Mouse (Mus musculus) liver, embryonic 13.5 days (tissue): Measurements from ENCODE around the gene Bcl2. TPM values are rescaled to one million over a fixed set of nuclear protein-coding genes. Genes with fewer than 3 reads are reported as not detected.

Experiments
- ATAC-seq: fragments of 200-750 bp; cut with Nextera tagmentation; 2 replicates; pipeline ENCODE4 v1.8.0; 2017; ENCODE audit warnings: low read depth, mild to moderate bottlenecking, moderate number of reproducible peaks, moderate library complexity
- DNase-seq: peaks from one replicate; pipeline ENCODE4 v3.0.0; 2022
- H3K27ac ChIP-seq: fragments of 300-500 bp; sonication (generic); 2 replicates; pipeline ENCODE4 v1.5.1; 2015; ENCODE audit warnings: moderate library complexity, mild to moderate bottlenecking, inconsistent platforms
- H3K27me3 ChIP-seq: fragments of 300-500 bp; sonication (generic); 2 replicates; pipeline ENCODE4 v1.6.1; 2015; ENCODE audit warnings: mild to moderate bottlenecking, inconsistent platforms
- H3K36me3 ChIP-seq: fragments of 300-500 bp; sonication (generic); 2 replicates; pipeline ENCODE4 v1.6.1; 2015; ENCODE audit warnings: mild to moderate bottlenecking, inconsistent platforms
- H3K4me1 ChIP-seq: fragments of 300-500 bp; sonication (generic); replicated peaks from 2 replicates; pipeline ENCODE4 v1.6.1; 2015; ENCODE audit warnings: inconsistent platforms
- H3K4me2 ChIP-seq: fragments of 300-500 bp; sonication (generic); 2 replicates; pipeline ENCODE4 v1.6.1; 2015; ENCODE audit warnings: inconsistent platforms, mild to moderate bottlenecking, moderate library complexity
- H3K4me3 ChIP-seq: fragments of 300-500 bp; sonication (generic); replicated peaks from 2 replicates; pipeline ENCODE4 v1.5.1; 2015; ENCODE audit warnings: mild to moderate bottlenecking, inconsistent platforms
- H3K9ac ChIP-seq: fragments of 300-500 bp; sonication (generic); 2 replicates; pipeline ENCODE4 v1.6.1; 2015; ENCODE audit warnings: mild to moderate bottlenecking, inconsistent platforms
- H3K9me3 ChIP-seq: fragments of 300-500 bp; sonication (generic); replicated peaks from 2 replicates; pipeline ENCODE4 v1.6.1; 2016; ENCODE audit warnings: inconsistent platforms
- WGBS: fragments of 180-500 bp; shearing (Covaris S2); methylation state at CpG from one replicate; pipeline ENCODE4 v1.1.7; 2015; ENCODE audit not compliant: insufficient replicate concordance; 5-methylcytosine and 5-hydroxymethylcytosine counted together
- polyA plus RNA-seq: library from polyadenylated mRNA; unstranded; fragments of >200 nt; fragmentation: Nextera tagmentation; extraction: Ambion mirVana; gene quantifications from 2 replicates; pipeline ENCODE4 v1.2.1, GENCODE M21; 2015

Gene Bcl2
- polyA plus RNA-seq, 1 experiment from 2014 or later: 1.0 TPM

DNA sequence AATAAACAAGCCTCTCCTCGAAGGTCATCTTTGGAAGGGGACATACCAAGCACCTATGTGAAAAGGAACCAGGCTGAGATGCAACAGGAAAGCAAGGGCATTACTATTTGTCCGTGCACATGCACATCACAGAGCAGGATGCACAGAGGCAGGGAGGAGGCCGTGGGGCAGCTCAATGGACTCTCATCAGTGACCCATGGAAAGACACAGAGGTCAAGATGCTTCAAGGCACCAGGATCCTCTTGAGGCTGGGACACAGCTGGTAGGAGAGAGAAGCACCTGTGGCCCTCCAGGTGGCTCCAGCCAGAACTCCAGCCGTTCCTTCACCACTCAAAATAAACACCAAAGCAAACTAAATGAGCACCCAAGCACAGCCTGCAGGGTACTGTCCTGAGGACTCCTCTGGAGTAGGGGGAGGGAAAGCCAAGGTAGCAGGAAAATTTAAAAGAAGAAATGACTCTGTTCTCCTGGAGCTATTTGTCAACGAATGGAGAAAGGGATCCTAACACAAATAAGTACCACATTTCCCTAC is 57.8 kb downstream of the Bcl2 start:
- Histone ChIP-seq H3K27me3 (no peaks in the 10 kb centered on the region), H3K36me3 (no peaks in the 10 kb centered on the region), H3K9me3 (no peaks in the 10 kb centered on the region), H3K4me3 (no peak overlapping the region), H3K9ac (no peak overlapping the region), H3K4me1 (peaks cover 11% of the 10 kb centered on the region), H3K4me2 (no peak overlapping the region), H3K27ac (no peak overlapping the region)
- 56% methylated on average over 5 of the region's 5 CpGs for WGBS
- DNase-seq (no peak), ATAC-seq (no peak)

DNA sequence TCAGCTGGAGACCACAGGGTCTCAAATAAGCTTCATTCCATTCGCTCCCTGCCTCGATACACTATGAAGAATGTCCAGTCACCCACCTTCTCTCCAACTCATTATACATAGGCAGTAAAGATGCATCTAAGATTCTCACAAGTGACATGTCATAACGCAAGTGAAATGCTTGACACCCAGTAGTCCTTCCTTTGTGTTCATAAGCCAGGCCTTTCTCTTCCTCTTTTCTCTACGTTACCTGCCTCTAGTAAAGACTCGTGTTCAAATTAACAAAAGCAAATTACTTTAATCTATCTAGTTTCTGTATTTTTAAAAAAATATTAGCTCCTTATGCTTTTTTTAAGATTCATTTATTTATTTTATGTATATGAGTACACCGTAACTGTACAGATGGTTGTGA is 59.8 kb downstream of the Bcl2 start:
- H3K9ac ChIP-seq: no peak overlapping the region
- no peak overlapping the region for H3K27ac ChIP-seq
- no peak for DNase-seq
- peaks cover 18% of the 10 kb centered on the region for H3K4me1 ChIP-seq
- H3K4me3 ChIP-seq: no peak overlapping the region
- WGBS: 73% methylated on average over 6 of the region's 6 CpGs
- no peak overlapping the region for H3K4me2 ChIP-seq
- no peak for ATAC-seq
- H3K9me3 ChIP-seq: no peaks in the 10 kb centered on the region
- H3K36me3 ChIP-seq: no peaks in the 10 kb centered on the region
- H3K27me3 ChIP-seq: no peaks in the 10 kb centered on the region

DNA sequence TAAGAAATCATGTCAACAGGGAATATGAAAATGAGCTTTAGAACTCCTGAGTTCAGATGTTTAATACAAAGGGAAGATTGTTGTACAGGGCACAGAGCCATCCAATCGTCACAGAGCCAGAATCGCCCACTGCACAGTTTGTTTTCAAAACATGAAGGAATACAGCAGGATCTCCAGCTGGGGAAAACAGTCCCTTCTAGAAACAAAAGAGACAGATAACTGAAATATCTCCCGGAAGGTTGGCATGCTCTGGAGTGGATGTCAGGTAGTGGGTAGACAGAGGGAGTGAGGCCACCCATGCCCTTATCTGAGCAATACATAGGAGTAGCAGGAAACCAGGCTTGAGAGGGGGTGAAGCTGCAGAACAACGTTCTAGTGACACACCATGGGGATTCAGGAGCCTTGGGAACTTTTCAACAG is 60.6 kb downstream of the Bcl2 start:
- DNase-seq: no peak
- H3K4me1 ChIP-seq: peaks cover 18% of the 10 kb centered on the region
- H3K9me3 ChIP-seq: no peaks in the 10 kb centered on the region
- peak; percentile 82 for ATAC-seq
- H3K4me3 ChIP-seq: no peak overlapping the region
- H3K27me3 ChIP-seq: no peaks in the 10 kb centered on the region
- H3K9ac ChIP-seq: no peak overlapping the region
- 22% methylated on average over 4 of the region's 4 CpGs for WGBS
- H3K36me3 ChIP-seq: no peaks in the 10 kb centered on the region
- no peak overlapping the region for H3K4me2 ChIP-seq
- no peak overlapping the region for H3K27ac ChIP-seq

DNA sequence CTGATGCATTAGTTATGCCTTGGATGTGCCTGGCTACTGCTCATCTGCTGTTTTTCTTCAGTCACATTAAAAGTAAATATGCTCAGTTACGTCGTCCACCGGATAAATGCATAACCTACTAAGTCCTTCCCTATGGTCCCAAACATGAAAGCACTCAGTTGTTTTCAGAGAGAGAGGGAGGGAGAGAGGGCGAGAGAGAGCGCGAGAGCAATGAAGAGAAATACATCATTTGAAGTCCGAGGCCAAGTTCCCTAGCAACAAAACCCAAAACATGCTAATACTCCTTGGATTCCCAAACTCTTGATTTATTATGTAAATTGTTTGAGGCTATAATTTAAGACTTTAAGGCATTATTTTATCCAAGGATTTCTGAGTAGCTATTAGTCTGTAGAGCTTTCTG is 62.9 kb downstream of the Bcl2 start:
- Histone ChIP-seq H3K9ac (no peak overlapping the region), H3K4me3 (no peak overlapping the region), H3K4me2 (no peak overlapping the region), H3K27me3 (no peaks in the 10 kb centered on the region), H3K9me3 (no peaks in the 10 kb centered on the region), H3K36me3 (no peaks in the 10 kb centered on the region), H3K4me1 (peaks cover 18% of the 10 kb centered on the region), H3K27ac (no peak overlapping the region)
- WGBS: 80% methylated on average over 7 of the region's 7 CpGs
- ATAC-seq (no peak), DNase-seq (no peak)

DNA sequence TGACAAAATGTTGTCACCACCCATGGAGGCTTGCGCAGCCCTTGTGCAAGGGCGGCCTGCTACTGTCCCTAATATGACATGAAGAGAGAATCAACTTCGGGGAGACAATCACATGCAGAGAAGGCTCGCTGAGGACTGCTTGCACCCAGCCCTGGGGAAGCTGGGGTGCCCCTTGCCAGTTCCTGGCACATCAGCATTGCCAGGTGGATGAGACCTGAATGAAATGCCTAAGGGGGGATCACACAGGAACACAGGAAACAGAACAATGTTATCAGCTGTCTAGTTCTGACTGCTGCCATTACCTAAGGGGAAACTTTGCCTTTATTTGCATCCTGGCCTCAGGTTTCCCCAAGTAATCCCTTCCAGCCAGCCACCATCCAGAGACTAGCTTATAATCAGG is 63.6 kb downstream of the Bcl2 start:
- DNase-seq (no peak), ATAC-seq (no peak)
- H3K27me3 ChIP-seq: no peaks in the 10 kb centered on the region
- no peak overlapping the region for H3K4me3 ChIP-seq
- H3K27ac ChIP-seq: no peak overlapping the region
- H3K9ac ChIP-seq: no peak overlapping the region
- H3K4me2 ChIP-seq: no peak overlapping the region
- H3K4me1 ChIP-seq: peaks cover 18% of the 10 kb centered on the region
- H3K36me3 ChIP-seq: no peaks in the 10 kb centered on the region
- H3K9me3 ChIP-seq: no peaks in the 10 kb centered on the region
- WGBS: 71% methylated on average over 4 of the region's 4 CpGs

DNA sequence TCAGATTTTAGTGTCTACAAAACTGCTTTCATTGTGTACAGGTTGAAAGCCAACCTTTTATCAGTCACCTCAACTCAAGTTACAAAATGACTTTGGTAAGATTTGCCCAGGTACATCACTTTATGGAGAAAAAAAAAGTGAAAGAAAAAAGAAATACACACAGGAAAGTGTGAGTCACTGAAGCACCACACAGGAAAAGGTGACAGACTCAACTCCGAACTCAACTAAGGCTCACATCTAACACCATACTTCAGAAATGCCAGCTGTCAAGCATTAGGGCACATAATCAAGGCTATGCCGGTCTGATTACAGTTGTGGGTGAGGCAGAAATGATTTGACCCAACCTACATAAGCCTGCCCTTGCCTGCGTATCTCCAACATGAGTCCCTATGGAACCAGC is 66.7 kb downstream of the Bcl2 start:
- DNase-seq: no peak
- WGBS: 75% methylated on average over 3 of the region's 3 CpGs

DNA sequence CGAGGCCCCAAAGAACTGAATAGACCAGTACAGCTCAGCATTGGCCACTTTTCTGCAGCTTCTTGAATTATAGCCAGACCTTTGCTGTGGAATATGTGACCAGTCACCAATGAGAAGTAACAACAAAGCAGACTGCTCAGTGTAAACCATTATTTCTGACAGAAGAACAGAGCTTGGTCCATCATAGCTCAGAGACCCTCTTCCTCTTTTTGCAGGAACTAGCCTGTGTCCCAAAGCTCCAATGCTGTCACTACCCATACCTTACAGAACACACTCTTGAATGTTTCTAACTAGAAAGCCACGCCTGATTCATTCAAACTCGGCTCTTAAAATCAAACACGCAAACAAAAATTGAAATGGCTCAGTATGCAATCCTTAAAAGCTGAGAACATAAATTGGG is 69.5 kb downstream of the Bcl2 start:
- WGBS: 52% methylated on average over 4 of the region's 4 CpGs
- Histone ChIP-seq H3K27ac (no peak overlapping the region), H3K36me3 (no peaks in the 10 kb centered on the region), H3K4me1 (no peaks in the 10 kb centered on the region), H3K9me3 (no peaks in the 10 kb centered on the region), H3K4me3 (no peak overlapping the region), H3K4me2 (no peak overlapping the region), H3K27me3 (no peaks in the 10 kb centered on the region), H3K9ac (no peak overlapping the region)
- no peak for DNase-seq
- no peak for ATAC-seq

More for the DNA sequence above, 66.7 kb downstream of the Bcl2 start:
- Histone ChIP-seq H3K9ac (no peak overlapping the region), H3K9me3 (no peaks in the 10 kb centered on the region), H3K4me3 (no peak overlapping the region), H3K27me3 (no peaks in the 10 kb centered on the region), H3K36me3 (no peaks in the 10 kb centered on the region), H3K4me1 (peaks cover 6% of the 10 kb centered on the region; the same call in 1 of the 2 replicates), H3K27ac (no peak overlapping the region), H3K4me2 (no peak overlapping the region)
- ATAC-seq: no peak

DNA sequence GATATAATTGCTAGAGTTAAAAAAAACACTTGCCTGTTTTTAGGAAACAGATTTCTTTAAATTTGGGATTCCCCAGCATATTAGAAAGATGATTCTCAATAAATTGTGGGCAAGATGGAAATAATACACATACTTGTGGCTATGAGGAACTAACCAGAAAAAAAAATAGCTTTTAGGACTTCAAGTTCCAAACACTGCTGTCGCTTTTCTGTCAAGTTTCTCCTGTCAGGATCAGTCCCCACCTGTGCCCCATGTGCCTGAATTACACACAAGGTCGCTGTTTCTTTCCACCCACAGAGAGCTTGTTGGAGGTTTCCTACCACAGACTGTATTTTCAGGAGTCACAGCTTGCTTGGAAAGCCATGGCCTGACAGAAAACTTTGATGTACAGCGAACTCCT is 70.5 kb downstream of the Bcl2 start:
- ATAC-seq (no peak), DNase-seq (no peak)
- 51% methylated on average over 3 of the region's 3 CpGs for WGBS
- H3K27me3 ChIP-seq: no peaks in the 10 kb centered on the region
- H3K4me1 ChIP-seq: no peaks in the 10 kb centered on the region
- no peak overlapping the region for H3K4me3 ChIP-seq
- no peak overlapping the region for H3K27ac ChIP-seq
- no peak overlapping the region for H3K9ac ChIP-seq
- no peaks in the 10 kb centered on the region for H3K9me3 ChIP-seq
- no peak overlapping the region for H3K4me2 ChIP-seq
- no peaks in the 10 kb centered on the region for H3K36me3 ChIP-seq

DNA sequence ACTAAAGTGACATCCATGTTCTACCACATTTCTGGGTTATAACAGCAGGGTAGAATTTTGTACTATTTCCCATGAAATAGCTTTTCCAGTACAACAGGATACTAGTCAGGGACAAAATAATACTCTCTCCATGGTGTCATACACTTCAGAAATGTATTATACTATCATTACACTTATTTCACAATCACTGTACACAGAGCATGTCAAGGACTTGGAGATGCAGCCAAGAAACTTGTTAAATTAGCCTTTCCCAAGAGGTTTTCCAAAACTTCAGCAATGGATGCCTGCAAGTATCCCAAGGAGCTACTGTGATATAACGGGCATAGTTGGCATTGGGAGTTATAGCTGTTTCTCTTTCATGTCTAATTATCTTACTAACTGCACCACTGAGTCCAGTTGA is 73.5 kb downstream of the Bcl2 start:
- H3K27me3 ChIP-seq: no peaks in the 10 kb centered on the region
- no peak overlapping the region for H3K9ac ChIP-seq
- no peak overlapping the region for H3K4me2 ChIP-seq
- no peaks in the 10 kb centered on the region for H3K9me3 ChIP-seq
- H3K36me3 ChIP-seq: no peaks in the 10 kb centered on the region
- no peaks in the 10 kb centered on the region for H3K4me1 ChIP-seq
- ATAC-seq (no peak), DNase-seq (no peak)
- 79% methylated on average over 1 of the region's 1 CpGs for WGBS
- H3K27ac ChIP-seq: no peak overlapping the region
- no peak overlapping the region for H3K4me3 ChIP-seq

DNA sequence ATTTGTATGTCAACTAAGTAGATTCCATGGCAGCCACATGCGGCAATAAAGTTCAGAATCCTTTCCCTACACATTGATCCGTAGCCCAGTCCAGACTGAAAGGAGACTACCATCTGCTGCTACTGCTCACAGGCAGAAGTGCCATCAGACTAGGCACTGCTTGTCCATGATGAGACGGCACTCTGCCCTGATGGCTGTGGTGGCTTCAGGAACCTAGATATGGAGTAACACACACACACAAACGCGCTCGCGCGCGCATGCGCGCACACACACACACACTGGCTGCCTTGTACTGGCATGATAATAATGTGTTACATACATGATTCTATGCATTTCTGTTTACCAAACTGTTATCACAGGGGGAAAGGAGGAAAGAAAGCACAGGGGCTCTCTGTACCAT is 76.4 kb downstream of the Bcl2 start:
- WGBS: 84% methylated on average over 11 of the region's 11 CpGs
- no peaks in the 10 kb centered on the region for H3K4me1 ChIP-seq
- ATAC-seq (no peak), DNase-seq (no peak)
- no peaks in the 10 kb centered on the region for H3K36me3 ChIP-seq
- H3K4me2 ChIP-seq: no peak overlapping the region
- H3K9ac ChIP-seq: no peak overlapping the region
- H3K27me3 ChIP-seq: no peaks in the 10 kb centered on the region
- no peaks in the 10 kb centered on the region for H3K9me3 ChIP-seq
- no peak overlapping the region for H3K4me3 ChIP-seq
- no peak overlapping the region for H3K27ac ChIP-seq

DNA sequence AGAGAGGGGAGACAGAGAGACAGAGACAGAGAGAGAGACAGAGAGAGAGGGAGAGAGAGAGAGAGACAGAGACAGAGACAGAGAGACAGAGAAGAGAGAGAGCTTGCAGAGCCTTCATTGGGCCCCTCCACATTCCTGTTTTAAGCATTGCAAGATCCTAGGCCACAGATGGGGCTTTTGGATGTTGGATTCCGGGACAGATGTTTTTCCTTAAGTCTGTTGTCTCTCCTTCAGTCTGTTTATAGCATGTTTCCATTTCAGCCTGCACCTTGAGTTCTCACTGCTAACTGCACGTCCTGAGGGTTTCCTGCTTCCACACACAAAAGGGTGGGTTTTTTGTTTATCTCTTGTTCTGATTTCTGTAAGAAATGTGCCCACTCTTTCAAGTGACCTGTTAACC is 77.4 kb downstream of the Bcl2 start:
- no peaks in the 10 kb centered on the region for H3K27me3 ChIP-seq
- ATAC-seq (no peak), DNase-seq (no peak)
- H3K4me3 ChIP-seq: no peak overlapping the region
- H3K27ac ChIP-seq: no peak overlapping the region
- H3K4me2 ChIP-seq: no peak overlapping the region
- H3K9ac ChIP-seq: no peak overlapping the region
- WGBS: 35% methylated on average over 2 of the region's 2 CpGs
- H3K4me1 ChIP-seq: 0 out of 2 replicates have a peak, but pooled peaks cover 4% of the 10 kb centered on the region
- no peaks in the 10 kb centered on the region for H3K9me3 ChIP-seq
- H3K36me3 ChIP-seq: no peaks in the 10 kb centered on the region

DNA sequence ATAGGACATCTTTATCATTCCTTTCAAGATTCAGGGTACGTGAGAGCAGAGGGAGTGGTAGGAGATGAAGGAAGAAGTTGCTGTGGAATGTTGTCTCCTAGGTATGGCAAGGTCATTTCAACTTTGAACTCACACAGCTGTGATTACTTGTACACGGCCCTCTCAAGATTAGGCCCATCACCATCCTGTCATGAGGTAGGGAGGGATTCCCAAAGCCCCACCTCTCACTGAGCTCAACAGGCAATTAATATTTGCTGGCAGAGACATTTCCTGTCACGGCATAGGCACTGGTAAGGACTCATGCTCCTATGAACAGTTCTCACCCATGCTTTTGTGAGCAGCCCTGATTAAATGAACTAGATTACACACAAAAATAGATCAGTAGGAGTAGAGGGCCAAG is 80.9 kb downstream of the Bcl2 start:
- Histone ChIP-seq H3K27me3 (no peaks in the 10 kb centered on the region), H3K4me1 (peaks cover 13% of the 10 kb centered on the region; the same call in 1 of the 2 replicates), H3K9me3 (no peaks in the 10 kb centered on the region), H3K27ac (no peak overlapping the region), H3K4me2 (no peak overlapping the region), H3K4me3 (no peak overlapping the region), H3K9ac (no peak overlapping the region), H3K36me3 (no peaks in the 10 kb centered on the region)
- DNase-seq (no peak), ATAC-seq (no peak)
- 52% methylated on average over 3 of the region's 3 CpGs for WGBS
